Comparison of ENCODE assay signal across 16 mouse cellular contexts in genomic region chr8:57430901-57431300, GRCm38 (mm10). TPM values are rescaled to one million over a fixed set of nuclear protein-coding genes. Genes with fewer than 3 reads are reported as not detected.
DNase-seq lines count a peak whose midpoint lies in the region; ATAC-seq and TF ChIP-seq lines count a peak whose summit lies in the region.
"Had no signal": no experiment of that assay in that cellular context is flagged by ENCODE, and none has a peak within 500 bp of the region (broad histone marks: within the 10 kb centered on the region; RNA-seq: fewer than 3 reads in every experiment).

No protein-coding gene starts in this region.

- 74% methylated on average over 11 of the region's 11 CpGs for WGBS in heart, adult 2 months
- 81% methylated on average over 11 of the region's 11 CpGs for WGBS in heart, embryonic 10.5 days
- WGBS in hindbrain, embryonic 16.5 days = 83% methylated on average over 11 of the region's 11 CpGs

- no peaks in the 10 kb centered on the region for H3K9me3 ChIP-seq in heart, embryonic 10.5 days
- no peaks in the 10 kb centered on the region for H3K9me3 ChIP-seq in CH12.LX (replicated peaks; ENCODE audit: low read length)
- no peaks in the 10 kb centered on the region for H3K9me3 ChIP-seq in hindbrain, embryonic 16.5 days (ENCODE audit: control insufficient read depth, low read length)
- H3K9me3 ChIP-seq: midbrain, embryonic 10.5 days; neural tube, embryonic 15.5 days had no signal

- H3K27me3 ChIP-seq in heart, adult 2 months (ENCODE audit: control insufficient read depth, insufficient read depth, low read length) = no peaks in the 10 kb centered on the region
- no peaks in the 10 kb centered on the region for H3K27me3 ChIP-seq in heart, embryonic 10.5 days (ENCODE audit: insufficient read depth, poor library complexity, severe bottlenecking)
- H3K27me3 ChIP-seq in CH12.LX (replicated peaks) = no peaks in the 10 kb centered on the region
- H3K27me3 ChIP-seq in hindbrain, embryonic 16.5 days (replicated peaks; ENCODE audit: control insufficient read depth, insufficient read depth, low read length) = peaks cover 3% of the 10 kb centered on the region; the same call in 1 of the 2 replicates

- TF ChIP-seq POLR2A in heart, adult 2 months (IDR thresholded peaks at IDR 0.05; ENCODE audit: insufficient read depth, low read depth, low read length) = no peak
- TF ChIP-seq POLR2A in CH12.LX (IDR thresholded peaks at IDR 0.05; ENCODE audit: low read depth, low read length) = no peak

- H3K36me3 ChIP-seq in heart, adult 2 months (ENCODE audit: control insufficient read depth, insufficient read depth, low read length) = no peaks in the 10 kb centered on the region
- H3K36me3 ChIP-seq in heart, embryonic 10.5 days = no peaks in the 10 kb centered on the region
- H3K36me3 ChIP-seq in CH12.LX (replicated peaks in 1 of 2; ENCODE audit: control insufficient read depth in 1 of 2, insufficient read depth in 1 of 2, low read length in 1 of 2) = no peaks in the 10 kb centered on the region
- H3K36me3 ChIP-seq in hindbrain, embryonic 16.5 days (ENCODE audit: control insufficient read depth, insufficient read depth, low read length) = no peaks in the 10 kb centered on the region
- H3K36me3 ChIP-seq: midbrain, embryonic 10.5 days; neural tube, embryonic 15.5 days had no signal

- 0 out of 2 replicates have a peak overlapping the region, but pooled peaks have one; percentile 16 for H3K4me2 ChIP-seq in CH12.LX (ENCODE audit: insufficient read depth, low read depth, poor library complexity, severe bottlenecking)
- H3K4me2 ChIP-seq in hindbrain, embryonic 16.5 days (ENCODE audit: low read length) = no peak overlapping the region
- H3K4me2 ChIP-seq: hindbrain, embryonic 14.5 days; neural tube, embryonic 15.5 days had no signal

- no peak overlapping the region for H3K27ac ChIP-seq in heart, adult 2 months
- H3K27ac ChIP-seq in heart, embryonic 10.5 days = no peak overlapping the region
- H3K27ac ChIP-seq in CH12.LX (ENCODE audit: insufficient read depth, low read depth) = no peak overlapping the region
- no peak overlapping the region for H3K27ac ChIP-seq in hindbrain, embryonic 16.5 days (ENCODE audit: low read depth, low read length)
- H3K27ac ChIP-seq: hindbrain, embryonic 14.5 days; midbrain, embryonic 10.5 days; neural tube, embryonic 15.5 days had no signal

- no peak overlapping the region for H3K4me3 ChIP-seq in heart, adult 2 months
- no peak overlapping the region for H3K4me3 ChIP-seq in heart, embryonic 10.5 days
- no peak overlapping the region for H3K4me3 ChIP-seq in CH12.LX (replicated peaks in 1 of 3; ENCODE audit: low read depth in 2 of 3, low read length in 2 of 3, poor library complexity in 1 of 3)
- no peak overlapping the region for H3K4me3 ChIP-seq in hindbrain, embryonic 16.5 days (ENCODE audit: low read length)
- H3K4me3 ChIP-seq: midbrain, embryonic 10.5 days; neural tube, embryonic 15.5 days had no signal

- 0 out of 2 replicates have a peak, but pooled peaks have one; percentile 5 for TF ChIP-seq CTCF in heart, adult 2 months (IDR thresholded peaks at IDR 0.05)
- TF ChIP-seq CTCF in CH12.LX (conservative IDR thresholded peaks at IDR 0.05 in 1 of 2, IDR thresholded peaks at IDR 0.05 in 1 of 2; ENCODE audit: low read depth in 2 of 2, low read length in 2 of 2) = no peak

- no peak for ATAC-seq in hindbrain, embryonic 16.5 days
- ATAC-seq: liver, postnatal 0 days had no signal

- H3K4me1 ChIP-seq in heart, adult 2 months (ENCODE audit: control insufficient read depth, insufficient read depth, low read length) = peaks cover under 1% of the 10 kb centered on the region
- H3K4me1 ChIP-seq in heart, embryonic 10.5 days = no peaks in the 10 kb centered on the region
- peaks cover 8 to 25% of the 10 kb centered on the region in 2 experiments for H3K4me1 ChIP-seq in CH12.LX (ENCODE audit: control insufficient read depth in 1 of 2, insufficient read depth in 2 of 2)
- H3K4me1 ChIP-seq in hindbrain, embryonic 16.5 days (ENCODE audit: control insufficient read depth, insufficient read depth, low read depth, low read length) = peaks cover 3% of the 10 kb centered on the region

- no peak for TF ChIP-seq RAD21 in CH12.LX (IDR thresholded peaks at IDR 0.05; ENCODE audit: low read depth, low read length)

- dilution Hi-C loops in CH12.LX (cut with MboI; ENCODE audit: extremely low pct_ligation_motif_present, extremely low pct_unique_long_range_greater_than_20kb, low sequenced_read_pairs) = no loop called here

- no peaks in the 10 kb centered on the region for H3K79me2 ChIP-seq in heart, adult 2 months (replicated peaks; ENCODE audit: control insufficient read depth, insufficient read depth, low read length)
- H3K79me2 ChIP-seq in CH12.LX (replicated peaks; ENCODE audit: control insufficient read depth, extremely low read depth, insufficient read depth, poor library complexity, severe bottlenecking) = no peaks in the 10 kb centered on the region

- TF ChIP-seq EP300 in heart, adult 2 months (IDR thresholded peaks at IDR 0.05; ENCODE audit: insufficient read depth, low read depth, low read length) = no peak
- no peak for TF ChIP-seq EP300 in CH12.LX (IDR thresholded peaks at IDR 0.05; ENCODE audit: low read length)

- intact Hi-C loops in heart, adult 2 months (cut with DNase I) = loop anchor here (5.0 kb wide), 2 partner anchors 36 to 81 kb away; partner anchors contain the start of gene Hmgb2

- in situ Hi-C loops in CH12.LX (cut with MboI; ENCODE audit: low pct_ligation_motif_present, low pct_unique_long_range_greater_than_20kb, low sequenced_read_pairs) = loop anchor here (5.0 kb wide), 1 partner anchor 366 kb away; no protein-coding TSS in a partner anchor

- no peak for DNase-seq in heart, adult 2 months
- DNase-seq in heart, embryonic 10.5 days (ENCODE audit: low spot score) = no peak
- DNase-seq in 3T3-L1 (ENCODE audit: low read depth, low spot score) = peak; percentile 60
- DNase-seq in CH12.LX (ENCODE audit: extremely low read depth) = no peak
- peak; percentile 2 for DNase-seq in fibroblast of lung, adult 2 months (ENCODE audit: low read depth)
- DNase-seq in natural killer cell, adult 2 months (ENCODE audit: low spot score in 2 of 2) = no peak
- DNase-seq: cerebellum, postnatal 25 days; kidney, adult 11 months; kidney, postnatal 10 days; liver, postnatal 0 days had no signal

- no peak overlapping the region for H3K9ac ChIP-seq in heart, adult 2 months (ENCODE audit: low read depth, low read length)
- H3K9ac ChIP-seq in CH12.LX (ENCODE audit: insufficient read depth, low read depth) = no peak overlapping the region
- no peak overlapping the region for H3K9ac ChIP-seq in hindbrain, embryonic 16.5 days (ENCODE audit: low read depth, low read length)
- H3K9ac ChIP-seq: hindbrain, embryonic 14.5 days; liver, postnatal 0 days; neural tube, embryonic 15.5 days had no signal

TF ChIP-seq in CH12.LX, 34 proteins besides CTCF, POLR2A, EP300 and RAD21:
- no peak for TF ChIP-seq MXI1 (IDR thresholded peaks at IDR 0.05; ENCODE audit: low read depth, low read length)
- no peak for TF ChIP-seq USF1 (IDR thresholded peaks at IDR 0.05; ENCODE audit: low read depth, low read length)
- no peak for TF ChIP-seq MAZ (IDR thresholded peaks at IDR 0.05; ENCODE audit: low read depth, low read length)
- no peak for TF ChIP-seq MAFK (IDR thresholded peaks at IDR 0.05; ENCODE audit: insufficient replicate concordance, low read length)
- no peak for TF ChIP-seq SIN3A (IDR thresholded peaks at IDR 0.05; ENCODE audit: low read length)
- no peak for TF ChIP-seq CHD2 (IDR thresholded peaks at IDR 0.05; ENCODE audit: low read length)
- TF ChIP-seq ELF1 (IDR thresholded peaks at IDR 0.05; ENCODE audit: low read depth, low read length) = no peak
- TF ChIP-seq ETS1 (conservative IDR thresholded peaks at IDR 0.05; ENCODE audit: low read depth, low read length) = no peak
- no peak for TF ChIP-seq MYC (IDR thresholded peaks at IDR 0.05; ENCODE audit: low read depth, low read length)
- no peak for TF ChIP-seq IRF4 (IDR thresholded peaks at IDR 0.05; ENCODE audit: low read depth, low read length)
- TF ChIP-seq ZNF384 (IDR thresholded peaks at IDR 0.05; ENCODE audit: low read depth, low read length) = no peak
- no peak for TF ChIP-seq HCFC1 (IDR thresholded peaks at IDR 0.05; ENCODE audit: low read depth, low read length)
- no peak for TF ChIP-seq TBP (conservative IDR thresholded peaks at IDR 0.05; ENCODE audit: low read depth, low read length)
- no peak for TF ChIP-seq JUN (IDR thresholded peaks at IDR 0.05; ENCODE audit: insufficient read depth, low read depth, low read length)
- TF ChIP-seq TCF12 (IDR thresholded peaks at IDR 0.05; ENCODE audit: low read depth, low read length) = no peak
- TF ChIP-seq GABPA (IDR thresholded peaks at IDR 0.05; ENCODE audit: insufficient replicate concordance, low read depth, low read length) = no peak
- no peak for TF ChIP-seq JUND (conservative IDR thresholded peaks at IDR 0.05; ENCODE audit: low read depth, low read length)
- no peak for TF ChIP-seq KAT2A (IDR thresholded peaks at IDR 0.05; ENCODE audit: insufficient replicate concordance, low read length)
- no peak for TF ChIP-seq NELFE (IDR thresholded peaks at IDR 0.05; ENCODE audit: low read depth, low read length)

RNA-seq across cellular contexts. Expression of gene Scrg1, which starts 24.8 kb away (rescaled TPM):
- total RNA-seq in heart, adult 2 months (2021) = not detected
- 0.29 TPM in 1 of 2 replicates, not detected in the other for polyA plus RNA-seq in heart, adult 2 months (2012; rRNA removed)
- 0.20 and 0.21 TPM in 2 replicates for polyA plus RNA-seq in heart, embryonic 10.5 days (2016; fragmentation: Nextera tagmentation; extraction: Ambion mirVana)
- not detected in 2 replicates for total RNA-seq in CH12.LX (2012; rRNA removed)
- not detected in 2 replicates for total RNA-seq in CH12.LX (2014; rRNA removed)
- not detected in 2 replicates for polyA plus RNA-seq in CH12.LX (2012; ENCODE audit: insufficient read length, low read depth)
- polyA plus RNA-seq in hindbrain, embryonic 16.5 days (2015; fragmentation: Nextera tagmentation; extraction: Ambion mirVana) = 13.7 and 24.4 TPM in 2 replicates
- total RNA-seq: heart, adult 18-20 months; monocyte, adult 5-6 weeks had no signal

RNA-seq across cellular contexts. Expression of gene Sap30, which starts 56.8 kb away (rescaled TPM):
- 10 to 100 TPM; 11.6 to 13.8 TPM for total RNA-seq in heart, adult 2 months (2021)
- polyA plus RNA-seq in heart, adult 2 months (2012; rRNA removed) = 5.1 and 6.9 TPM in 2 replicates
- 45.3 and 66.4 TPM in 2 replicates for polyA plus RNA-seq in heart, embryonic 10.5 days (2016; fragmentation: Nextera tagmentation; extraction: Ambion mirVana)
- 37.1 and 38.1 TPM in 2 replicates for total RNA-seq in CH12.LX (2012; rRNA removed)
- total RNA-seq in CH12.LX (2014; rRNA removed) = 82.6 and 93.5 TPM in 2 replicates
- polyA plus RNA-seq in CH12.LX (2012; ENCODE audit: insufficient read length, low read depth) = 33.9 and 39.6 TPM in 2 replicates
- polyA plus RNA-seq in hindbrain, embryonic 16.5 days (2015; fragmentation: Nextera tagmentation; extraction: Ambion mirVana) = 20.7 and 22.9 TPM in 2 replicates

Comparison
In these comparisons a context has a peak if more than half of its experiments do, and no peak if none do; other contexts are left out.
1. DNase-seq: peak in 3T3-L1 (single experiment) and fibroblast of lung, adult 2 months (single experiment); none in heart, adult 2 months (0 of 2), heart, embryonic 10.5 days (single experiment), CH12.LX (single experiment) and natural killer cell, adult 2 months (0 of 2).
2. RNA of gene Scrg1, which starts 24.8 kb away (polyA plus RNA-seq): 13.7 to 24.4 TPM in hindbrain, embryonic 16.5 days; 0.29 TPM in heart, adult 2 months, 0.20 to 0.21 TPM in heart, embryonic 10.5 days and not detected in CH12.LX; every median in the first group is over 10 times any median in the second.